Mouse (Mus musculus): Measurements from ENCODE around the gene Rsg1. TPM values are rescaled to one million over a fixed set of nuclear protein-coding genes. Genes with fewer than 3 reads are reported as not detected.
A peak's percentile ranks its signal among the peaks of the same experiment; 100 is the strongest.

The Rsg1 gene
- total and polyA plus RNA-seq, 2 experiments from 2014 or later, result 1.3 TPM; not detected in 1

GRCm38 (mm10) chr4:141211646-141212045, 2.1 kb upstream of the Rsg1 start:
- DNase-seq (ENCODE audit: low spot score) (no peak), ATAC-seq (ENCODE audit: insufficient read depth, low read depth) (no peak)
- Histone ChIP-seq H3K27me3 (ENCODE audit: control insufficient read depth, insufficient read depth, low read length) (no peaks in the 10 kb centered on the region), H3K27ac (ENCODE audit: low read depth) (no peak overlapping the region), H3K4me1 (ENCODE audit: control insufficient read depth, insufficient read depth) (peaks cover 6% of the 10 kb centered on the region), H3K9me3 (replicated peaks; ENCODE audit: control insufficient read depth, low read length) (no peaks in the 10 kb centered on the region), H3K4me3 (ENCODE audit: low read depth, low read length) (no peak overlapping the region), H3K4me2 (ENCODE audit: low read depth, low read length) (no peak overlapping the region), H3K36me3 (replicated peaks; ENCODE audit: control insufficient read depth, insufficient read depth, low read length) (no peaks in the 10 kb centered on the region), H3K9ac (replicated peaks; ENCODE audit: low read depth, low read length) (no peak overlapping the region)
- TF ChIP-seq EP300 (IDR thresholded peaks at IDR 0.05; ENCODE audit: low read depth) (no peak), CTCF (IDR thresholded peaks at IDR 0.05; ENCODE audit: low read depth) (no peak)
- WGBS, result 92% methylated on average over 4 of the region's 4 CpGs

- no peak for TF ChIP-seq EP300 (IDR thresholded peaks at IDR 0.05; ENCODE audit: low read depth)
- H3K36me3 ChIP-seq (replicated peaks; ENCODE audit: control insufficient read depth, insufficient read depth, low read length), result no peaks in the 10 kb centered on the region
- peaks cover 6% of the 10 kb centered on the region for H3K4me1 ChIP-seq (ENCODE audit: control insufficient read depth, insufficient read depth)
- no peaks in the 10 kb centered on the region for H3K9me3 ChIP-seq (replicated peaks; ENCODE audit: control insufficient read depth, low read length)
- 80% methylated on average over 9 of the region's 9 CpGs for WGBS
- DNase-seq (ENCODE audit: low spot score), result no peak
- H3K27ac ChIP-seq (ENCODE audit: low read depth), result no peak overlapping the region
- no peak overlapping the region for H3K9ac ChIP-seq (replicated peaks; ENCODE audit: low read depth, low read length)
- no peak overlapping the region for H3K4me3 ChIP-seq (ENCODE audit: low read depth, low read length)
- no peak overlapping the region for H3K4me2 ChIP-seq (ENCODE audit: low read depth, low read length)
- ATAC-seq (ENCODE audit: insufficient read depth, low read depth), result no peak
- H3K27me3 ChIP-seq (ENCODE audit: control insufficient read depth, insufficient read depth, low read length), result no peaks in the 10 kb centered on the region
Observed at GRCm38 (mm10) chr4:141212892-141213291, 864 bp upstream of the Rsg1 start.

DNA sequence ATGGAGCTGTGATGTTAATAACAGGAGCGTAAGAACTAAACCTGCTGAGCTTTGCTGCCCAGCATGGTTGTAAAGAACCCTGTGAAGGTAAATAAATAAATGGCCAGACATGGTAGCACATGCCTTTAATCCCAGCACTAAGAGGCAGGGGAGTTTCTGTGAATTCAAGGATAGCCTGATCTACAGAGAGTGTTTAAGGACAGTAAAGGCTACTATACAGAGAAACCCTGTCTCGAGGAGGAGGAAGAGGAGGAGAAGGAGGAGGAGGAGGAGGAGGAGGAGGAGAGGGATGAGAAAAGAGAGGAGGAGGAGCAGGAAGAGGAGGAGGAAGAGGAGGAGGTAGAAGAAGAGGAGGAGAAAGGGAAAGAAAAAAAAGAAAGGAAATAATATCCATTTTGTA, 414 bp upstream of the Rsg1 start:
- H3K4me1 ChIP-seq (ENCODE audit: control insufficient read depth, insufficient read depth), result peaks cover 6% of the 10 kb centered on the region
- ATAC-seq (ENCODE audit: insufficient read depth, low read depth) (no peak), DNase-seq (ENCODE audit: low spot score) (no peak)
- peak overlapping the region; percentile 80 for H3K4me2 ChIP-seq (ENCODE audit: low read depth, low read length)
- no peaks in the 10 kb centered on the region for H3K9me3 ChIP-seq (replicated peaks; ENCODE audit: control insufficient read depth, low read length)
- no peaks in the 10 kb centered on the region for H3K27me3 ChIP-seq (ENCODE audit: control insufficient read depth, insufficient read depth, low read length)
- TF ChIP-seq EP300 (IDR thresholded peaks at IDR 0.05; ENCODE audit: low read depth), result no peak
- no peak for TF ChIP-seq CTCF (IDR thresholded peaks at IDR 0.05; ENCODE audit: low read depth)
- no peak overlapping the region for H3K27ac ChIP-seq (ENCODE audit: low read depth)
- no peaks in the 10 kb centered on the region for H3K36me3 ChIP-seq (replicated peaks; ENCODE audit: control insufficient read depth, insufficient read depth, low read length)
- peak overlapping the region; percentile 52 for H3K4me3 ChIP-seq (ENCODE audit: low read depth, low read length)
- 54% methylated on average over 2 of the region's 2 CpGs for WGBS
- H3K9ac ChIP-seq (replicated peaks; ENCODE audit: low read depth, low read length), result no peak overlapping the region

GRCm38 (mm10) chr4:141214337-141214851, 638 bp downstream of the Rsg1 start:
- ATAC-seq (ENCODE audit: insufficient read depth, low read depth) (peak; percentile 34), DNase-seq (ENCODE audit: low spot score) (no peak)
- Histone ChIP-seq H3K27ac (ENCODE audit: low read depth) (no peak overlapping the region), H3K9me3 (replicated peaks; ENCODE audit: control insufficient read depth, low read length) (no peaks in the 10 kb centered on the region), H3K36me3 (replicated peaks; ENCODE audit: control insufficient read depth, insufficient read depth, low read length) (no peaks in the 10 kb centered on the region), H3K9ac (replicated peaks; ENCODE audit: low read depth, low read length) (peak overlapping the region; percentile 24; the same call in 1 of the 2 replicates), H3K4me2 (ENCODE audit: low read depth, low read length) (peak overlapping the region; percentile 80), H3K4me3 (ENCODE audit: low read depth, low read length) (peak overlapping the region; percentile 52), H3K27me3 (ENCODE audit: control insufficient read depth, insufficient read depth, low read length) (no peaks in the 10 kb centered on the region), H3K4me1 (ENCODE audit: control insufficient read depth, insufficient read depth) (peaks cover 6% of the 10 kb centered on the region)
- WGBS, result 2% methylated on average over 16 of the region's 16 CpGs
- TF ChIP-seq CTCF (IDR thresholded peaks at IDR 0.05; ENCODE audit: low read depth), result peak; percentile 48
- TF ChIP-seq EP300 (IDR thresholded peaks at IDR 0.05; ENCODE audit: low read depth), result no peak

DNA sequence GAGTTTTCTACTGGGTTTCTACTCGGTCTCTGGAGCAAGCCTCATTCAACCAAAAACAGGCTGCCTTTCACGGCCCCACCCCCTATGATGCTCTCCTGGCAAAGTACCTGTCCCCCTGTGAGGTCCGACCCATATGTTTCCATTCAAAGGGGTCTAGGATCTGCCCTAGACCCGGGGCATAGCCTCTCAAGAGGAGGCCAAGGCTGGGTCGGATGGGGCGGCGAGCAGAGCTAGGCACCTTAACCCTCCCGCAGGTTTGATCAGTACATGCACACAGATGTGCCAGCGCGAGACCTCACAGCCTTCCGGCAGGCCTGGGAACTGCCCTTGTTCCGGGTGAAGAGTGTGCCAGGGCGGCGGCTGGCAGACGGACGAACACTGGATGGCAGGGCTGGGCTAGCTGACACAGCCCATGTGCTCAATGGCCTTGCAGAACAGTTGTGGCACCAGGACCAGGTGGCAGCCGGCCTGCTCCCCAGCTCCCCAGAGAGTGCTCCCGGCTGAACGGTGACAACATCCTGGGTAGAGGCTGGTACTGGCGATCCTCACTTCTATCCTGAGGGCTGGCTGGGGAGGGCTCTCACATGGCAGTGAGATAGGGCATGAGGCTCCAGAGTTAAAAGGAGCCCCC, 5.9 kb downstream of the Rsg1 start:
- H3K9me3 ChIP-seq (replicated peaks; ENCODE audit: control insufficient read depth, low read length), result no peaks in the 10 kb centered on the region
- H3K27me3 ChIP-seq (ENCODE audit: control insufficient read depth, insufficient read depth, low read length), result no peaks in the 10 kb centered on the region
- no peak overlapping the region for H3K9ac ChIP-seq (replicated peaks; ENCODE audit: low read depth, low read length)
- H3K4me2 ChIP-seq (ENCODE audit: low read depth, low read length), result no peak overlapping the region
- ATAC-seq (ENCODE audit: insufficient read depth, low read depth) (no peak), DNase-seq (ENCODE audit: low spot score) (no peak)
- no peaks in the 10 kb centered on the region for H3K4me1 ChIP-seq (ENCODE audit: control insufficient read depth, insufficient read depth)
- TF ChIP-seq CTCF (IDR thresholded peaks at IDR 0.05; ENCODE audit: low read depth), result no peak
- TF ChIP-seq EP300 (IDR thresholded peaks at IDR 0.05; ENCODE audit: low read depth), result no peak
- no peak overlapping the region for H3K4me3 ChIP-seq (ENCODE audit: low read depth, low read length)
- H3K36me3 ChIP-seq (replicated peaks; ENCODE audit: control insufficient read depth, insufficient read depth, low read length), result no peaks in the 10 kb centered on the region
- H3K27ac ChIP-seq (ENCODE audit: low read depth), result no peak overlapping the region
- WGBS, result 84% methylated on average over 20 of the region's 20 CpGs

DNA sequence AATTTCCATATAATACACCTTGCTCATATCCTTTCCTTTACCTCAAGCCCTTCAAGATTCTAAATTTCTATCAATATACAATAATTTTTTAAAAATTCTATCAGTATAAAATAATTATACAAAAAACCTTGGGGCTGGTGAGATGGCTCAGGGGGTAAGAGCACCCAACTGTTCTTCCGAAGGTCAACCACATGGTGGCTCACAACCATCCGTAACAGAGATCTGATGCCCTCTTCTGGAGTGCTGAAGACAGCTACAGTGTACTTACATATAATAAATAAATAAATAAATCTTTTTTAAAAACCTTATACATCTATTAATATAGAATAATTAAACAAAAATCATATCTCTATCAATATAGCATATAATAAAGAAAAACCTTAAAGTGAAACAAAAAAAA, 8.1 kb downstream of the Rsg1 start:
- Histone ChIP-seq H3K36me3 (replicated peaks; ENCODE audit: control insufficient read depth, insufficient read depth, low read length) (no peaks in the 10 kb centered on the region), H3K27ac (ENCODE audit: low read depth) (no peak overlapping the region), H3K9ac (replicated peaks; ENCODE audit: low read depth, low read length) (no peak overlapping the region), H3K9me3 (replicated peaks; ENCODE audit: control insufficient read depth, low read length) (no peaks in the 10 kb centered on the region), H3K4me3 (ENCODE audit: low read depth, low read length) (no peak overlapping the region), H3K27me3 (ENCODE audit: control insufficient read depth, insufficient read depth, low read length) (no peaks in the 10 kb centered on the region), H3K4me1 (ENCODE audit: control insufficient read depth, insufficient read depth) (no peaks in the 10 kb centered on the region), H3K4me2 (ENCODE audit: low read depth, low read length) (no peak overlapping the region)
- ATAC-seq (ENCODE audit: insufficient read depth, low read depth) (no peak), DNase-seq (ENCODE audit: low spot score) (no peak)
- TF ChIP-seq EP300 (IDR thresholded peaks at IDR 0.05; ENCODE audit: low read depth) (no peak), CTCF (IDR thresholded peaks at IDR 0.05; ENCODE audit: low read depth) (peak; percentile 26)
- 76% methylated on average over 2 of the region's 2 CpGs for WGBS
